Mouse (Mus musculus): ENCODE data around the gene Nol9. TPM values are rescaled to one million over a fixed set of nuclear protein-coding genes. Genes with fewer than 3 reads are reported as not detected.

Nol9 gene
- total RNA-seq, 1 experiment, result 70.1 TPM

GRCm38 (mm10) chr4:151999481-151999880, 39.6 kb upstream of the Nol9 start:
- in situ Hi-C loops (cut with MboI; ENCODE audit: low sequenced_read_pairs in 2 of 2, unreplicated experiment in 2 of 2), result no loop called here
- Histone ChIP-seq H3K9me3 (ENCODE audit: control insufficient read depth, insufficient read depth, low read depth, low read length) (no peaks in the 10 kb centered on the region), H3K4me3 (ENCODE audit: insufficient read depth in 1 of 2, low read depth in 1 of 2, low read length in 2 of 2, poor library complexity in 1 of 2, severe bottlenecking in 1 of 2) (no peak overlapping the region)

GRCm38 (mm10) chr4:152000906-152001305, 38.2 kb upstream of the Nol9 start:
- TF ChIP-seq ZC3H11A (IDR thresholded peaks at IDR 0.05; ENCODE audit: borderline replicate concordance, low read depth, low read length) (no peak), HCFC1 (IDR thresholded peaks at IDR 0.05; ENCODE audit: borderline replicate concordance, insufficient read depth, low read length) (no peak)
- Histone ChIP-seq H3K9me3 (ENCODE audit: control insufficient read depth, insufficient read depth, low read depth, low read length) (no peaks in the 10 kb centered on the region), H3K27ac (ENCODE audit: insufficient read depth, low read depth, low read length, poor library complexity, severe bottlenecking) (no peak overlapping the region), H3K4me3 (ENCODE audit: insufficient read depth in 1 of 2, low read depth in 1 of 2, low read length in 2 of 2, poor library complexity in 1 of 2, severe bottlenecking in 1 of 2) (no peak overlapping the region), H3K4me1 (ENCODE audit: control insufficient read depth in 2 of 2, insufficient read depth in 2 of 2, low read length in 2 of 2, poor library complexity in 1 of 2) (peaks cover 0 to 13% of the 10 kb centered on the region in 2 experiments; a peak in 2 of 4 replicates), H3K36me3 (ENCODE audit: control insufficient read depth, insufficient read depth, low read length, poor library complexity, severe bottlenecking) (no peaks in the 10 kb centered on the region), H3K9ac (ENCODE audit: insufficient read depth, low read depth, low read length, poor library complexity, severe bottlenecking) (no peak overlapping the region)
- no peak for DNase-seq (ENCODE audit: low read depth, low spot score)
- in situ Hi-C loops (cut with MboI; ENCODE audit: low sequenced_read_pairs in 2 of 2, unreplicated experiment in 2 of 2), result no loop called here

More at GRCm38 (mm10) chr4:151999481-151999880, 39.6 kb upstream of the Nol9 start:
- no peak overlapping the region for H3K27ac ChIP-seq (ENCODE audit: insufficient read depth, low read depth, low read length, poor library complexity, severe bottlenecking)
- peaks cover 0 to 11% of the 10 kb centered on the region in 2 experiments; a peak in 2 of 4 replicates for H3K4me1 ChIP-seq (ENCODE audit: control insufficient read depth in 2 of 2, insufficient read depth in 2 of 2, low read length in 2 of 2, poor library complexity in 1 of 2)
- DNase-seq (ENCODE audit: low read depth, low spot score), result no peak
- no peak for TF ChIP-seq ZNF384 (IDR thresholded peaks at IDR 0.05; ENCODE audit: low read depth, low read length)
- no peak for TF ChIP-seq ZC3H11A (IDR thresholded peaks at IDR 0.05; ENCODE audit: borderline replicate concordance, low read depth, low read length)
- TF ChIP-seq HCFC1 (IDR thresholded peaks at IDR 0.05; ENCODE audit: borderline replicate concordance, insufficient read depth, low read length), result no peak
- TF ChIP-seq MAFK (IDR thresholded peaks at IDR 0.05; ENCODE audit: insufficient read depth, low read depth, low read length), result no peak
- no peak for TF ChIP-seq CHD2 (IDR thresholded peaks at IDR 0.05; ENCODE audit: low read depth, low read length)
- no peak overlapping the region for H3K9ac ChIP-seq (ENCODE audit: insufficient read depth, low read depth, low read length, poor library complexity, severe bottlenecking)
- H3K36me3 ChIP-seq (ENCODE audit: control insufficient read depth, insufficient read depth, low read length, poor library complexity, severe bottlenecking), result no peaks in the 10 kb centered on the region

GRCm38 (mm10) chr4:152001335-152001734, 37.8 kb upstream of the Nol9 start:
- peaks cover 0 to 14% of the 10 kb centered on the region in 2 experiments; a peak in 2 of 4 replicates for H3K4me1 ChIP-seq (ENCODE audit: control insufficient read depth in 2 of 2, insufficient read depth in 2 of 2, low read length in 2 of 2, poor library complexity in 1 of 2)
- no peak overlapping the region for H3K4me3 ChIP-seq (ENCODE audit: insufficient read depth in 1 of 2, low read depth in 1 of 2, low read length in 2 of 2, poor library complexity in 1 of 2, severe bottlenecking in 1 of 2)
- no peak overlapping the region for H3K27ac ChIP-seq (ENCODE audit: insufficient read depth, low read depth, low read length, poor library complexity, severe bottlenecking)
- no peaks in the 10 kb centered on the region for H3K36me3 ChIP-seq (ENCODE audit: control insufficient read depth, insufficient read depth, low read length, poor library complexity, severe bottlenecking)
- no peak for TF ChIP-seq MAFK (IDR thresholded peaks at IDR 0.05; ENCODE audit: insufficient read depth, low read depth, low read length)
- in situ Hi-C loops (cut with MboI; ENCODE audit: low sequenced_read_pairs in 2 of 2, unreplicated experiment in 2 of 2), result no loop called here
- H3K9me3 ChIP-seq (ENCODE audit: control insufficient read depth, insufficient read depth, low read depth, low read length), result no peaks in the 10 kb centered on the region
- no peak overlapping the region for H3K9ac ChIP-seq (ENCODE audit: insufficient read depth, low read depth, low read length, poor library complexity, severe bottlenecking)
- DNase-seq (ENCODE audit: low read depth, low spot score), result no peak

GRCm38 (mm10) chr4:152002063-152002462, 37.1 kb upstream of the Nol9 start:
- H3K4me3 ChIP-seq (ENCODE audit: insufficient read depth in 1 of 2, low read depth in 1 of 2, low read length in 2 of 2, poor library complexity in 1 of 2, severe bottlenecking in 1 of 2), result no peak overlapping the region
- no peak overlapping the region for H3K9ac ChIP-seq (ENCODE audit: insufficient read depth, low read depth, low read length, poor library complexity, severe bottlenecking)
- no peak for DNase-seq (ENCODE audit: low read depth, low spot score)
- H3K9me3 ChIP-seq (ENCODE audit: control insufficient read depth, insufficient read depth, low read depth, low read length), result no peaks in the 10 kb centered on the region
- no peak for TF ChIP-seq CHD2 (IDR thresholded peaks at IDR 0.05; ENCODE audit: low read depth, low read length)
- TF ChIP-seq MAFK (IDR thresholded peaks at IDR 0.05; ENCODE audit: insufficient read depth, low read depth, low read length), result no peak
- H3K36me3 ChIP-seq (ENCODE audit: control insufficient read depth, insufficient read depth, low read length, poor library complexity, severe bottlenecking), result no peaks in the 10 kb centered on the region
- H3K4me1 ChIP-seq (ENCODE audit: control insufficient read depth in 2 of 2, insufficient read depth in 2 of 2, low read length in 2 of 2, poor library complexity in 1 of 2), result peaks cover 0 to 15% of the 10 kb centered on the region in 2 experiments; a peak in 2 of 4 replicates
- in situ Hi-C loops (cut with MboI; ENCODE audit: low sequenced_read_pairs in 2 of 2, unreplicated experiment in 2 of 2), result no loop called here
- no peak overlapping the region for H3K27ac ChIP-seq (ENCODE audit: insufficient read depth, low read depth, low read length, poor library complexity, severe bottlenecking)

- Histone ChIP-seq H3K4me3 (ENCODE audit: insufficient read depth in 1 of 2, low read depth in 1 of 2, low read length in 2 of 2, poor library complexity in 1 of 2, severe bottlenecking in 1 of 2) (no peak overlapping the region), H3K9ac (ENCODE audit: insufficient read depth, low read depth, low read length, poor library complexity, severe bottlenecking) (no peak overlapping the region), H3K27ac (ENCODE audit: insufficient read depth, low read depth, low read length, poor library complexity, severe bottlenecking) (peak overlapping the region; percentile 90), H3K36me3 (ENCODE audit: control insufficient read depth, insufficient read depth, low read length, poor library complexity, severe bottlenecking) (peaks cover 6% of the 10 kb centered on the region; the same call in 1 of the 2 replicates), H3K4me1 (ENCODE audit: control insufficient read depth in 2 of 2, insufficient read depth in 2 of 2, low read length in 2 of 2, poor library complexity in 1 of 2) (peaks cover 0 to 14% of the 10 kb centered on the region in 2 experiments; a peak in 2 of 4 replicates), H3K9me3 (ENCODE audit: control insufficient read depth, insufficient read depth, low read depth, low read length) (no peaks in the 10 kb centered on the region)
- DNase-seq (ENCODE audit: low read depth, low spot score), result no peak
- TF ChIP-seq CHD2 (IDR thresholded peaks at IDR 0.05; ENCODE audit: low read depth, low read length), result no peak
- TF ChIP-seq HCFC1 (IDR thresholded peaks at IDR 0.05; ENCODE audit: borderline replicate concordance, insufficient read depth, low read length), result no peak
- TF ChIP-seq MAFK (IDR thresholded peaks at IDR 0.05; ENCODE audit: insufficient read depth, low read depth, low read length), result no peak
- TF ChIP-seq ZC3H11A (IDR thresholded peaks at IDR 0.05; ENCODE audit: borderline replicate concordance, low read depth, low read length), result no peak
- no peak for TF ChIP-seq ZNF384 (IDR thresholded peaks at IDR 0.05; ENCODE audit: low read depth, low read length)
- in situ Hi-C loops (cut with MboI; ENCODE audit: low sequenced_read_pairs in 2 of 2, unreplicated experiment in 2 of 2), result no loop called here
These were observed 33.0 kb upstream of the Nol9 start for GRCm38 (mm10) chr4:152006137-152006536.
